Mouse (Mus musculus) small intestine, adult 2 months (tissue): Measurements from ENCODE around the gene Fam189a1. TPM values are rescaled to one million over a fixed set of nuclear protein-coding genes. Genes with fewer than 3 reads are reported as not detected.

Source experiments
- H3K27ac ChIP-seq: fragments of 200-500 bp; 2 replicates; pipeline ENCODE4 v1.5.1; 2012; ENCODE audit warnings: low read depth, low read length, control low read depth, inconsistent platforms; ENCODE audit not compliant: insufficient read depth
- H3K27me3 ChIP-seq: fragments of 200-500 bp; 2 replicates; pipeline ENCODE4 v1.6.1; 2012; ENCODE audit warnings: mild to moderate bottlenecking, moderate library complexity, low read length, inconsistent platforms; ENCODE audit not compliant: control insufficient read depth, insufficient read depth
- H3K36me3 ChIP-seq: fragments of 200-500 bp; 2 replicates; pipeline ENCODE4 v1.6.1; 2012; ENCODE audit warnings: mild to moderate bottlenecking, low read length, control low read depth, inconsistent platforms; ENCODE audit not compliant: control insufficient read depth, insufficient read depth
- H3K4me1 ChIP-seq: fragments of 200-500 bp; 2 replicates; pipeline ENCODE4 v1.6.1; 2012; ENCODE audit warnings: low read length, inconsistent platforms, mixed read lengths; ENCODE audit not compliant: control insufficient read depth, insufficient read depth, insufficient read length
- H3K4me3 ChIP-seq: fragments of 200-500 bp; 2 replicates; pipeline ENCODE4 v1.5.1; 2012; ENCODE audit warnings: low read depth, mild to moderate bottlenecking, control low read depth, inconsistent platforms, low read length, moderate library complexity
- CTCF ChIP-seq: fragments of 200-500 bp; IDR thresholded peaks from 2 replicates; pipeline ENCODE4 v1.5.1; 2012; ENCODE audit warnings: low read depth, mild to moderate bottlenecking, control low read depth, inconsistent platforms, low read length, moderate library complexity, mixed read lengths; ENCODE audit not compliant: insufficient replicate concordance, insufficient read length; ENCODE audit errors: extremely low read depth
- POLR2A ChIP-seq: fragments of 200-500 bp; IDR thresholded peaks from 2 replicates; pipeline ENCODE4 v1.6.1; 2012; ENCODE audit warnings: low read depth, mild to moderate bottlenecking, control low read depth, inconsistent platforms, low read length, moderate library complexity
- WGBS: fragments of 180-500 bp; shearing (Covaris S2); methylation state at CpG from one replicate; pipeline ENCODE4 v1.1.7; 2018; 5-methylcytosine and 5-hydroxymethylcytosine counted together
- polyA plus RNA-seq: library from polyadenylated mRNA; depleted of rRNA; stranded (reverse); fragments of >200 nt; gene quantifications from 2 replicates; pipeline ENCODE4 v1.2.3, GENCODE M21; 2012

Fam189a1 gene
- polyA plus RNA-seq, 1 experiment: 4.3 TPM

- no peaks in the 10 kb centered on the region; the same call in 1 of the 2 replicates for H3K27me3 ChIP-seq
- no peak overlapping the region for H3K4me3 ChIP-seq
- no peak overlapping the region for H3K27ac ChIP-seq
- WGBS: 60% methylated on average over 6 of the region's 6 CpGs
- no peaks in the 10 kb centered on the region for H3K4me1 ChIP-seq
- TF ChIP-seq CTCF: no peak
- TF ChIP-seq POLR2A: no peak
- H3K36me3 ChIP-seq: no peaks in the 10 kb centered on the region
These were observed 146.1 kb downstream of the Fam189a1 start for GRCm38 (mm10) chr7:65010275-65010674.

GRCm38 (mm10) chr7:65005731-65006130 lies 150.6 kb downstream of the Fam189a1 start:
- Histone ChIP-seq H3K27me3 (no peaks in the 10 kb centered on the region; the same call in 1 of the 2 replicates), H3K27ac (no peak overlapping the region), H3K36me3 (no peaks in the 10 kb centered on the region), H3K4me3 (no peak overlapping the region), H3K4me1 (no peaks in the 10 kb centered on the region)
- TF ChIP-seq CTCF (no peak), POLR2A (no peak)
- 62% methylated on average over 2 of the region's 2 CpGs for WGBS

- H3K4me1 ChIP-seq: no peaks in the 10 kb centered on the region
- no peaks in the 10 kb centered on the region for H3K27me3 ChIP-seq
- no peak overlapping the region for H3K27ac ChIP-seq
- H3K36me3 ChIP-seq: no peaks in the 10 kb centered on the region
- H3K4me3 ChIP-seq: no peak overlapping the region
- 63% methylated on average over 4 of the region's 4 CpGs for WGBS
- TF ChIP-seq CTCF (no peak), POLR2A (no peak)
These were observed 156.6 kb downstream of the Fam189a1 start for GRCm38 (mm10) chr7:64999718-65000214.

- H3K27me3 ChIP-seq: no peaks in the 10 kb centered on the region
- no peak overlapping the region for H3K27ac ChIP-seq
- no peak overlapping the region for H3K4me3 ChIP-seq
- no peaks in the 10 kb centered on the region for H3K4me1 ChIP-seq
- H3K36me3 ChIP-seq: no peaks in the 10 kb centered on the region
- TF ChIP-seq POLR2A (no peak), CTCF (no peak)
- WGBS: 86% methylated on average over 5 of the region's 5 CpGs
These were observed 158.6 kb downstream of the Fam189a1 start for GRCm38 (mm10) chr7:64997743-64998142.

GRCm38 (mm10) chr7:64995946-64996444 lies 160.4 kb downstream of the Fam189a1 start:
- no peak overlapping the region for H3K4me3 ChIP-seq
- H3K27ac ChIP-seq: no peak overlapping the region
- H3K36me3 ChIP-seq: no peaks in the 10 kb centered on the region
- no peak for TF ChIP-seq POLR2A
- TF ChIP-seq CTCF: no peak
- WGBS: 73% methylated on average over 8 of the region's 8 CpGs
- H3K27me3 ChIP-seq: no peaks in the 10 kb centered on the region
- H3K4me1 ChIP-seq: no peaks in the 10 kb centered on the region

GRCm38 (mm10) chr7:64989406-64989805 lies 167.0 kb downstream of the Fam189a1 start:
- H3K27me3 ChIP-seq: no peaks in the 10 kb centered on the region
- no peaks in the 10 kb centered on the region for H3K36me3 ChIP-seq
- no peak overlapping the region for H3K4me3 ChIP-seq
- TF ChIP-seq CTCF (no peak), POLR2A (no peak)
- WGBS: 79% methylated on average over 4 of the region's 4 CpGs
- no peaks in the 10 kb centered on the region for H3K4me1 ChIP-seq
- no peak overlapping the region for H3K27ac ChIP-seq

GRCm38 (mm10) chr7:64988015-64988414 lies 168.4 kb downstream of the Fam189a1 start:
- no peaks in the 10 kb centered on the region for H3K27me3 ChIP-seq
- no peaks in the 10 kb centered on the region for H3K4me1 ChIP-seq
- WGBS: 82% methylated on average over 2 of the region's 2 CpGs

More at GRCm38 (mm10) chr7:64988015-64988414, 168.4 kb downstream of the Fam189a1 start:
- H3K36me3 ChIP-seq: no peaks in the 10 kb centered on the region
- TF ChIP-seq CTCF (no peak), POLR2A (no peak)
- H3K27ac ChIP-seq: no peak overlapping the region
- no peak overlapping the region for H3K4me3 ChIP-seq
